Mouse (Mus musculus) MEL-GATA-1-ER (cell line): ENCODE measurements around the gene Rpl35a.
A peak's percentile ranks its signal among the peaks of the same experiment; 100 is the strongest.
"Not testable (repeated sequence)": the region's sequence is repeated elsewhere in the genome, so short reads cannot be mapped to it uniquely, and the experiment has no call there.

Experiments
- DNase-seq: peaks from one replicate; pipeline ENCODE4 v3.0.0-alpha.2; 2012; ENCODE audit warnings: low read depth; ENCODE audit errors: extremely low read depth

Rpl35a gene

DNA sequence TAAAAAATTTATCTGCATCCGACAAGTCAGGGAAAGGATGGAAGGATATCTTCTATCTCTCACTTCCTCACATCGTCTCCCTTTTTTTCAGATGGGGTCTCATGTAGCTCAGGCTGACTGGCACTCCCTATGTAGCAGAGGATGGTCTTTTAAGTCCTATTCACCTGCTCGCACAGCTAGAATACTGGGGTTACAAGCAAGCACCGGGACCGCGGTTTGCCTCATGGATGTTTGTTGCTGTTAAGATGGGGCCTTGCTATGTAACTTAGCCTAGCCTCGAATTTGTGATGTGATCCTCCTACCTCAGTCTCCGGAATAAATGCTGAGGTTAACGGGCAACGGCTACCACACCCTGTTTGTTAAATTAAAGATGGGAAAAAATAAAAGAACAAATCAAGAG lies 598 bp upstream of the Rpl35a start:
- peak; percentile 49 for DNase-seq

- DNase-seq, result peak; percentile 21
Measured at GRCm38 (mm10) chr16:33056786-33057185, 533 bp downstream of the Rpl35a start.

- DNase-seq, result peak; percentile 11
Measured at GRCm38 (mm10) chr16:33058033-33058432, 1.8 kb downstream of the Rpl35a start.

DNA sequence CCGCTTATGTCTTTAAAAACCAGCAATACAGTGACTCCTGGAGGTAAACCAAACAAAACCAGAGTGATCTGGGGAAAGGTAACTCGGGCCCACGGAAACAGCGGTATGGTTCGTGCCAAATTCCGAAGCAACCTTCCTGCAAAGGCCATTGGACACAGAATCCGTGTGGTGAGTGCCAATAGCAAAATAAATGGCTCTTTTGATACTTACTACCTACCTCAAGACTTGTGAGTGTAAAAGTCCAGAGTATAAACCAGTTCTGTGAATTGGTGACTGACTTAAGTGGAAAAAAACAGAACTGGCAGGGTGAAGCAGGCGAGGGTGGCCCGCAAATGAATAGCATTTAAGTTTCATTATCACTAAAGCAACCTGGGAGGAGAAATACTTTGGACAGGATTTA lies 2.4 kb downstream of the Rpl35a start:
- not testable (repeated sequence) for DNase-seq

- DNase-seq, result no peak
Measured at GRCm38 (mm10) chr16:33059471-33059870, 3.2 kb downstream of the Rpl35a start.

- DNase-seq, result peak; percentile 21
Measured at GRCm38 (mm10) chr16:33060926-33061325, 4.7 kb downstream of the Rpl35a start.

DNA sequence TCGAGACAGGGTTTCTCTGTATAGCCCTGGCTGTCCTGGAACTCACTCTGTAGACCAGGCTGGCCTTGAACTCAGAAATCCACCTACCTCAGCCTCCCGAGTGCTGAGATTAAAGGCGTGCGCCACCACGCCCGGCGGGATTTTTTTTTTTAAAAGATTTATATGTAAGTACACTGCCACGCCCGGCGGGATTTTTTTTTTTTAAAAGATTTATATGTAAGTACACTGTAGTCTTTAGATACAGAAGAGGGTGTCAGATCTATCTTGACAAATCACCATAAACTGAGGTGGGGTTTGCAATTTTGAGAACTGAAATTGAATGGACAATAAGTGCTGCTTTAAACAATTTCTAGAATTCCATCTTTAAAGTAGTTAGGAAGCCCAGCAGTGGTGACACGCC lies 5.1 kb downstream of the Rpl35a start:
- peak; percentile 27 for DNase-seq

GRCm38 (mm10) chr16:33062024-33062681 lies 5.9 kb downstream of the Rpl35a start, which contains the start of gene Lmln:
TSS of gene Lmln (plus strand) at chr16:33062521.
- DNase-seq, result peak; percentile 83

GRCm38 (mm10) chr16:33062682-33063131 lies 6.5 kb downstream of the Rpl35a start:
- no peak for DNase-seq

GRCm38 (mm10) chr16:33063267-33063666 lies 7.0 kb downstream of the Rpl35a start:
- DNase-seq, result peak; percentile 87

DNA sequence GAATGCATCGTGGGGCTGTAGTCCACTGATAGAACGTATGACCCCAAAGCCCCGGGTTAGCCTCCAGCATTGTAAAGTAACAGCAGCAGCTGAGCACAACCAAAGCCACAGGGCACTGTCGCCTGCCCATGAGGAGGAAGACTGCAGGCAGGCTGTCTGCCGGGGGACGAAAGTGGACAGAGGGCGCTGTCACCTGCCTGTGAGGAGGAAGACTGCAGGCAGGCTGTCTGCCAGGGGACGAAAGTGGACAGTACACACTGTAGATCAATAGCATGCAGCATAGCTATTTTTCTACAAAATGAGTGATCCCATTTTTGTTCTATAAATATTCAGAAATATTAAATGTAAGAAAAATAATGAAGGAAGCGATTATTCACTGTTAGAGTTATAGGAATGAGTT lies 8.4 kb downstream of the Rpl35a start:
- DNase-seq, result no peak

GRCm38 (mm10) chr16:33070928-33071327 lies 14.7 kb downstream of the Rpl35a start:
- DNase-seq, result no peak

- DNase-seq, result no peak
Measured at GRCm38 (mm10) chr16:33072871-33073557, 16.8 kb downstream of the Rpl35a start.

- no peak for DNase-seq
Measured at GRCm38 (mm10) chr16:33074967-33075366, 18.7 kb downstream of the Rpl35a start.

- DNase-seq, result no peak
Measured at GRCm38 (mm10) chr16:33076078-33076477, 19.8 kb downstream of the Rpl35a start.

DNA sequence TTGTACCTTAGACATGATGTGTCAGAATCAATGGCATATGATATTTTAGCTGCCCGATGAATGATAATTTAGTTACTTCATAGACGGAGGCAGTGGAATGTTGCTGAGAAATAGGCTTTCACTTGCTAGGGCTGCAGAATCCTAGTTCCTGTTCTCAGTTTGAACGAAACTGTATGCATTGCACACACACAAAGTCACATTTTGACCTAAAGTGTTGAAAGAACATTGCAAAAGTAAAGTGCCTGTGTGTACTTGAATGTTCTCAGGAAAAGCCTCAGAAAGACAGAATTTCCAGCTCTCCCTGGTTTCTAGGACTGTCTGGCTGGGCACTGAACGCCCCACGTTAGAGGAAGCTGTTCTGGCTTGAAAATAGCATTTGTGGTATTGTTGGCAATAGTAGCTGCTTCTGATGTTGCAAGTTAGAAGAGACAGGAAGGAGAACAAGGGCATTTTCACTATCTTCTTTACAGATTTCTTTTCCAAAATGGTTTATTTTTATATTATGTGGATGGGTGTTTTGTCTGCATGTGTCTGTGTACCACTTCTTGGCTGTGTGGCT lies 20.9 kb downstream of the Rpl35a start:
- no peak for DNase-seq

DNA sequence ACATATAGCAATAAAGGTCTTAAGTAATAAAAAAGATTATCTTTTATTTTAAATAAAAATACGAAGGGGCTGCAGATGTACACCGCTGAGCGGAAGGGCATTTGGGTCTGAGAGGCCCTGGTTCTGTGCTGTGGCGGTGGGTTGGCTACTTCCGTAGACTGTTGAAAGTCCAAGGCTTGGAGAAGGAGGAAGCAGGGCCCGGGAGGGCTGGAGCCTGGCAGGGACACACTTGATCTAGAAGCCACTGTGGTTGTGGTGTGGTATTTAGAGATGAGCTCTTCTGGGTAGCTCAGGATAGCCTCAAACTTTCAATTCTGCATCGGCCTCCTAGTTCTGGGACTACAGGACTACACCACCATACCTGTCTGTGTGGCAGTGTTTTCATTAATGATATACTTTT lies 23.8 kb downstream of the Rpl35a start:
- no peak for DNase-seq

DNA sequence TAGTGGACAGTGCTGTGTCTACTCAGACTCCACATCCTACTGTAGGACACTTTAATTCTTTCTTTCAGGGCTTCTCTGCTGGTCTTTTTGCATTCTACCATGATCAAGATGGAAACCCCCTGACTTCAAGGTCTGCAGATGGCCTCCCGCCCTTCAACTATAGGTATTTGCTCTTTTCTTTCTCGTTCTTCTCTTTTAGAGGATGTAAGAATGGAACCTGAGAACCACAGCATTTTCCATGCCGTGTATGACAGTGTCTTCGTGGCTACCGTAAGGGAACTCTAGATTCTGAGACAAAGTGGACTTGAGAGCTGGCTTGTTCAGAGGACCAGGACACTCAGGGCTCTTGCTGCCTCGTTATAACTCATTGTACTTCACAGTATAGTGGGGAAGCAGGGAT lies 26.7 kb downstream of the Rpl35a start:
- DNase-seq, result no peak

- DNase-seq, result no peak
Measured at GRCm38 (mm10) chr16:33083996-33084395, 27.7 kb downstream of the Rpl35a start.

GRCm38 (mm10) chr16:33085666-33086065 lies 29.4 kb downstream of the Rpl35a start:
- DNase-seq, result no peak
